Mouse (Mus musculus) liver, embryonic 12.5 days (tissue): ENCODE data around the gene Spint4. TPM values are rescaled to one million over a fixed set of nuclear protein-coding genes. Genes with fewer than 3 reads are reported as not detected.
A peak's percentile ranks its signal among the peaks of the same experiment; 100 is the strongest.

ENCODE experiments used
- ATAC-seq: fragments of 200-750 bp; cut with Nextera tagmentation; 2 replicates; pipeline ENCODE4 v1.8.0; 2017; ENCODE audit warnings: moderate number of reproducible peaks, mild to moderate bottlenecking, moderate library complexity
- H3K27ac ChIP-seq: fragments of 300-500 bp; sonication (generic); 2 replicates; pipeline ENCODE4 v1.5.1; 2016; ENCODE audit warnings: mild to moderate bottlenecking
- H3K27me3 ChIP-seq: fragments of 300-500 bp; sonication (generic); replicated peaks from 2 replicates; pipeline ENCODE4 v1.6.1; 2016; ENCODE audit warnings: mild to moderate bottlenecking, moderate library complexity
- H3K36me3 ChIP-seq: fragments of 300-500 bp; sonication (generic); 2 replicates; pipeline ENCODE4 v1.6.1; 2016; ENCODE audit warnings: mild to moderate bottlenecking, moderate library complexity
- H3K4me1 ChIP-seq: fragments of 300-500 bp; sonication (generic); 2 replicates; pipeline ENCODE4 v1.6.1; 2016
- H3K4me2 ChIP-seq: fragments of 300-500 bp; sonication (generic); 2 replicates; pipeline ENCODE4 v1.6.1; 2016; ENCODE audit warnings: mild to moderate bottlenecking, moderate library complexity
- H3K4me3 ChIP-seq: fragments of 300-500 bp; sonication (generic); 2 replicates; pipeline ENCODE4 v1.5.1; 2016; ENCODE audit warnings: mild to moderate bottlenecking, moderate library complexity
- H3K9ac ChIP-seq: fragments of 300-500 bp; sonication (generic); 2 replicates; pipeline ENCODE4 v1.6.1; 2016; ENCODE audit warnings: mild to moderate bottlenecking, moderate library complexity
- H3K9me3 ChIP-seq: fragments of 300-500 bp; sonication (generic); replicated peaks from 2 replicates; pipeline ENCODE4 v1.6.1; 2016; ENCODE audit warnings: mild to moderate bottlenecking, moderate library complexity
- WGBS: fragments of 180-500 bp; shearing (Covaris S2); methylation state at CpG from one replicate; pipeline ENCODE4 v1.1.7; 2016; ENCODE audit not compliant: insufficient replicate concordance; 5-methylcytosine and 5-hydroxymethylcytosine counted together
- polyA plus RNA-seq: library from polyadenylated mRNA; unstranded; fragments of >200 nt; fragmentation: Nextera tagmentation; extraction: Ambion mirVana; gene quantifications from 2 replicates; pipeline ENCODE4 v1.2.1, GENCODE M21; 2016

Spint4 gene
- not detected in 2 replicates for polyA plus RNA-seq

GRCm38 (mm10) chr2:164698201-164698600, at the start of gene Spint4:
Gene Spint4 (plus strand): TSS chr2:164698501.
- H3K9ac ChIP-seq: no peak within 1 kb of the TSS

GRCm38 (mm10) chr2:164655858-164656257, 42.4 kb upstream of the Spint4 start, which contains the start of gene Wfdc10:
Gene Wfdc10 (plus strand): TSS chr2:164656046.
- Histone ChIP-seq H3K4me1 (no peaks in the 10 kb centered on the region), H3K9ac (no peak within 1 kb of the TSS), H3K27me3 (peaks cover 11% of the 10 kb centered on the region; the same call in 1 of the 2 replicates), H3K4me2 (no peak within 1 kb of the TSS), H3K36me3 (no peaks in the 10 kb centered on the region), H3K27ac (no peak within 1 kb of the TSS), H3K9me3 (no peaks in the 10 kb centered on the region), H3K4me3 (no peak within 1 kb of the TSS)
- WGBS: 7% methylated on average over 11 of the region's 11 CpGs
- no peak for ATAC-seq

More at GRCm38 (mm10) chr2:164698201-164698600, at the start of gene Spint4:
- 72% methylated on average over 4 of the region's 4 CpGs for WGBS
- no peak within 1 kb of the TSS for H3K27ac ChIP-seq
- no peaks in the 10 kb centered on the region for H3K4me1 ChIP-seq
- ATAC-seq: no peak
- H3K4me2 ChIP-seq: no peak within 1 kb of the TSS
- H3K27me3 ChIP-seq: no peaks in the 10 kb centered on the region
- H3K36me3 ChIP-seq: no peaks in the 10 kb centered on the region
- no peak within 1 kb of the TSS for H3K4me3 ChIP-seq
- no peaks in the 10 kb centered on the region for H3K9me3 ChIP-seq

DNA sequence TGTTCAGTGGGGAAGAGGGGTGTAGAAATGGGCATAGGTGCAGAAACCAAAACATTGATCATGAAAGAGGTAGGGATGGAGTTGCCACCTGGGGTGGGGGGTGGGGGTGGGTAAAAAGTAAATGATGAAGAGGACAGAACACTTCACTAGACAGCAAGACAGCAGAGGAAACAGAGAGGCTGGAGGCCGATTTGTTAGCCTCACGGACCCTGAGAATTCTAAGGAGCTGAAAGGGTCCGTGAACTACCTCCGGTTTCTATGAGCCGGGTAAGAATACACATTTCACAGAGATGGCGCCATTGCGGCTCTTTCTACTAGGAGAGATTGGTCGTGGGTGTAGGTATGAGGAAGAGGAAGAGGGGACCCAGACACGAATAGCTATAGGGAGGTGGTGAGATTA, 41.8 kb upstream of the Spint4 start, which contains the start of gene Wfdc9:
Wfdc9 (minus strand) TSS at position 101 of the 400 bp plus-strand sequence.
- WGBS: 67% methylated on average over 9 of the region's 9 CpGs

GRCm38 (mm10) chr2:164664851-164665250, 33.5 kb upstream of the Spint4 start:
- no peak overlapping the region for H3K4me2 ChIP-seq
- no peak overlapping the region for H3K27ac ChIP-seq
- H3K9me3 ChIP-seq: peaks cover 7% of the 10 kb centered on the region; the same call in 1 of the 2 replicates
- no peaks in the 10 kb centered on the region for H3K36me3 ChIP-seq
- ATAC-seq: no peak
- H3K4me3 ChIP-seq: no peak overlapping the region
- WGBS: 64% methylated on average over 7 of the region's 7 CpGs
- no peaks in the 10 kb centered on the region for H3K4me1 ChIP-seq
- no peaks in the 10 kb centered on the region for H3K27me3 ChIP-seq
- H3K9ac ChIP-seq: no peak overlapping the region

More for the DNA sequence above, 41.8 kb upstream of the Spint4 start, which contains the start of gene Wfdc9:
- Histone ChIP-seq H3K27ac (no peak within 1 kb of the TSS), H3K27me3 (peaks cover 11% of the 10 kb centered on the region; the same call in 1 of the 2 replicates), H3K4me1 (no peaks in the 10 kb centered on the region), H3K4me2 (no peak within 1 kb of the TSS), H3K9ac (no peak within 1 kb of the TSS), H3K36me3 (no peaks in the 10 kb centered on the region), H3K9me3 (no peaks in the 10 kb centered on the region), H3K4me3 (no peak within 1 kb of the TSS)
- no peak for ATAC-seq

DNA sequence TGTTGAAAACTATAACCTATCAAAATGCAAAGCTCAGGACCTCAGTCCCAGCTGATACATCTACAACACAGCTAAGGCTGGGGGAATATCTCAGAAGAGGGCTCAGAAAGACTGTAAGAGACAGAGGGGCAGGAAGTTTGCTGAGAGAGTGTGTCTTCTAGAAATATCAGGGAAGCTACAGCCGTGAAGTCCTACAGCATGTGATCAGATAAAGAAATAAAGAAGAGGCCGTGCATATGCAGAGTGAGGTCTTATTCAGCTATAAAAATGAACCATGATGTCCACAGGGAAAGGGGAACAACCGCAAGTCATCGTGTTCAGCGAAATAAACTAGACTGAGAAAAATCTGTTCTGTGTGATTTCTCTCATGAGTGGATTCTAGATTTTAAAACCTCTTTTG, 28.0 kb upstream of the Spint4 start:
- Histone ChIP-seq H3K27ac (no peak overlapping the region), H3K27me3 (no peaks in the 10 kb centered on the region), H3K9me3 (peaks cover 7% of the 10 kb centered on the region; the same call in 1 of the 2 replicates), H3K4me1 (no peaks in the 10 kb centered on the region), H3K9ac (no peak overlapping the region), H3K4me2 (no peak overlapping the region), H3K4me3 (no peak overlapping the region), H3K36me3 (no peaks in the 10 kb centered on the region)
- 61% methylated on average over 5 of the region's 5 CpGs for WGBS
- ATAC-seq: no peak

DNA sequence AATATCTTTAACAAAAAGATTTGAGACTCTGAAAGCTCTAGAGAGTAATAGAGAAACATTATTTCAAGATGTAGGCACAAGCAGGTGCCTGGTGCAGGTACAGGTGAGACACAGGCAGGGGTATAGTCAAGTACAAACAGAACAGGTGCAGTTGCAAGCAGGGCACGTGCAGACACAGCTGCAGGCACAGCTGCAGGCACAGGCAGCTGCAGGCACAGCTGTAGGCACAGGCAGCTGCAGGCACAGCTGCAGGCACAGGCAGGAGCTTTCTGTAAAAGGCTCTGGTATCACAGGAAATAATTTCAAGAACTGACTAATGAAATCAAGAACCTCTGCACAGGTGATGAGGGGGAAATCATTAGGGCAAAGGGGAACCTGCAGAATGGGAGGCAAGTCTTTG, 27.4 kb upstream of the Spint4 start:
- Histone ChIP-seq H3K4me3 (no peak overlapping the region), H3K27ac (no peak overlapping the region), H3K9ac (no peak overlapping the region), H3K36me3 (no peaks in the 10 kb centered on the region), H3K4me1 (no peaks in the 10 kb centered on the region), H3K9me3 (peaks cover 7% of the 10 kb centered on the region; the same call in 1 of the 2 replicates), H3K4me2 (no peak overlapping the region), H3K27me3 (no peaks in the 10 kb centered on the region)
- ATAC-seq: no peak
- WGBS: 13% methylated on average over 1 of the region's 1 CpGs

DNA sequence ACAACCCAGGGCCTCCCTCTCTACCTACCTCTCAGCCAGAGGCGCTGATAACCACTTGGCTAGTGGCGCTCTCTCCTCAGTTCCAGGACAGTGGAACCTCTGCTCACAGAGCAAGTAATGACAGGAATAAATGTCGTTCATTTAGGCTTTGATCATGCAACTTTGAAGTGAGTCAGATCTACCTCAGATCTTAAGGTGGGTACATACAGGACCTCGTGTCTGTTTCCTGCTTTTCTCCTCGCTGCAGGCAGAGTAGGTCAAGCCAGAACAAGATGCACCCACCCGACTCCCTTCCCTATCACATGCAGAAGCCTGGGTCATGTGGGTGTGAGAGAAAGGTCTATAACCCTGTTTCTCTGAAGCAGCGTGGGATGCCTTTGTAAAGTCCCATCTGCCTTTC, 24.3 kb upstream of the Spint4 start, which contains the start of gene Wfdc11:
Wfdc11 (minus strand) TSS at position 101 of the 400 bp plus-strand sequence.
- H3K27me3 ChIP-seq: no peaks in the 10 kb centered on the region
- no peak within 1 kb of the TSS for H3K4me2 ChIP-seq
- H3K27ac ChIP-seq: no peak within 1 kb of the TSS
- no peaks in the 10 kb centered on the region for H3K9me3 ChIP-seq
- 59% methylated on average over 7 of the region's 7 CpGs for WGBS
- no peak within 1 kb of the TSS for H3K9ac ChIP-seq
- no peak within 1 kb of the TSS for H3K4me3 ChIP-seq
- 0 out of 2 replicates have a peak, but pooled peaks cover 4% of the 10 kb centered on the region for H3K4me1 ChIP-seq
- ATAC-seq: no peak
- no peaks in the 10 kb centered on the region for H3K36me3 ChIP-seq

- H3K36me3 ChIP-seq: no peaks in the 10 kb centered on the region
- no peaks in the 10 kb centered on the region for H3K9me3 ChIP-seq
- no peak overlapping the region for H3K9ac ChIP-seq
- no peak overlapping the region for H3K27ac ChIP-seq
- H3K4me1 ChIP-seq: peaks cover 7% of the 10 kb centered on the region; the same call in 1 of the 2 replicates
- H3K4me2 ChIP-seq: no peak overlapping the region
- WGBS: 66% methylated on average over 7 of the region's 7 CpGs
- H3K4me3 ChIP-seq: no peak overlapping the region
- no peak for ATAC-seq
- H3K27me3 ChIP-seq: no peaks in the 10 kb centered on the region
Observed at GRCm38 (mm10) chr2:164676103-164676502, 22.2 kb upstream of the Spint4 start.

DNA sequence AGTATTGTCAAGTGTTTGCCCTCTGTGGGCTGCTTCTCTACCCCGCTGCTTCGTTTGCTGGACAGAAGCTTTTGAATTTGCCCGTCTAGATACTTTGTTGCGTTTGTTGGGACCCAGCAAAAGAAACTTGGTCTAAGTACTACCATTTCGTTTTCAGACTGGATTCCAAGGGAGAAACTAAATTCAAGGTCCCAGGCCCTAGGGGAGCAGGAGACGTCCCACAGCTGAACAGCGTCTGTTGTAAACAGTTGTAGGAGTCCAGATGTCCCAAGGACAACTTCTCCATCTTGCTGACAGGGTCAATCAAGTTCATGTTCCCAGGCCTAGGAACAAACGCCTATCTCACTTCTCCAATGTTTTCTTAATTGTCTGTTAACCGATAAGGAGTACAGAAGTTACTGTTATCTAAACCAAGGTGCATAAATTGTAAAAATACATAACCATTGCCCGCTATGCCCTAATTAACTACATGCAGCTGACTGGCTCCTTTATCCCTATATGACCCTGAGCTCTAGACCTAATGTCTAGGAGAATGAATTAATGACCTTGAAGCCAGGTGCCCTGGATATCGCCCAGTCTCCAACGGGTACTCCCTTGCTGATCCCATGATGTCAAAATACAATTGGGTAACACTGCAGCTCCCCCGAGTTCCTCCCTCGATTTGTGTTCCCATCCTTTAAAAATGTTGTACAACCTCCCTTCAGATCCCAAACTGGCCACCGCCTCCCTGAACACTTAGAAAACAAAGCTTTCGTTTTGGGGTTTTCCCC, 21.2 kb upstream of the Spint4 start:
- Histone ChIP-seq H3K27me3 (no peaks in the 10 kb centered on the region), H3K36me3 (no peaks in the 10 kb centered on the region), H3K27ac (no peak overlapping the region), H3K4me2 (no peak overlapping the region), H3K9me3 (no peaks in the 10 kb centered on the region), H3K4me1 (peaks cover 7% of the 10 kb centered on the region; the same call in 1 of the 2 replicates), H3K9ac (no peak overlapping the region), H3K4me3 (no peak overlapping the region)
- ATAC-seq: no peak
- 66% methylated on average over 16 of the region's 16 CpGs for WGBS

- peak; percentile 65 for ATAC-seq
- 20% methylated on average over 19 of the region's 19 CpGs for WGBS
- no peaks in the 10 kb centered on the region for H3K9me3 ChIP-seq
- peak overlapping the region; percentile 54 for H3K4me2 ChIP-seq
- H3K27me3 ChIP-seq: no peaks in the 10 kb centered on the region
- H3K27ac ChIP-seq: no peak overlapping the region
- H3K4me1 ChIP-seq: peaks cover 7% of the 10 kb centered on the region; the same call in 1 of the 2 replicates
- H3K9ac ChIP-seq: no peak overlapping the region
- peak overlapping the region; percentile 32 for H3K4me3 ChIP-seq
- H3K36me3 ChIP-seq: no peaks in the 10 kb centered on the region
Observed at GRCm38 (mm10) chr2:164678848-164679625, 19.3 kb upstream of the Spint4 start.

DNA sequence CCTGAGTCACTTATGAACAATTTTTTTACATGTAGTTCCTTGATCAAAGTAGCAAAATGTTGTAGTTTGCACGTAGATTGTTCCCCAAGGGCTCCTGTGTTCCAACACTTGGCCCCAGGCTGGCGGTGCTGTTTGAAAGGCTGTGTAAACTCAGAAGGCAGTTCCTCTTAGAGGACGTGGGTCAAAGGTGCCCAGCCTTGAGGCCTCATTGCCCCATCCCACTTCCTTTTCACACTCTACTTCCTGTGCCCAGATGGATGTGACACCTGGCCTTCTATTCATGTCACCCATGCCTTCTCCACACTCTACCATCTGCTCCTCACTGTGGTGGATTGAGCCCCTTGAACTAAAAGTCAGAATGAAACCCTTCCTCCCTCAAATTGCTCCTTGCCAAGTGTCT, 18.4 kb upstream of the Spint4 start:
- peaks cover 7% of the 10 kb centered on the region; the same call in 1 of the 2 replicates for H3K4me1 ChIP-seq
- H3K27ac ChIP-seq: no peak overlapping the region
- ATAC-seq: no peak
- H3K27me3 ChIP-seq: no peaks in the 10 kb centered on the region
- no peaks in the 10 kb centered on the region for H3K9me3 ChIP-seq
- H3K4me3 ChIP-seq: no peak overlapping the region
- no peak overlapping the region for H3K9ac ChIP-seq
- no peak overlapping the region for H3K4me2 ChIP-seq
- H3K36me3 ChIP-seq: no peaks in the 10 kb centered on the region
- 35% methylated on average over 3 of the region's 3 CpGs for WGBS

GRCm38 (mm10) chr2:164684807-164685206, 13.5 kb upstream of the Spint4 start, which contains the start of gene Wfdc13:
Gene Wfdc13 (plus strand): TSS chr2:164685107.
- Histone ChIP-seq H3K4me3 (no peak within 1 kb of the TSS), H3K27me3 (0 out of 2 replicates have a peak, but pooled peaks cover 6% of the 10 kb centered on the region), H3K27ac (no peak within 1 kb of the TSS), H3K9me3 (no peaks in the 10 kb centered on the region), H3K4me1 (no peaks in the 10 kb centered on the region), H3K36me3 (no peaks in the 10 kb centered on the region), H3K9ac (no peak within 1 kb of the TSS), H3K4me2 (no peak within 1 kb of the TSS)
- ATAC-seq: no peak
- WGBS: 53% methylated on average over 3 of the region's 3 CpGs
